Mouse (Mus musculus) heart, embryonic 11.5 days (tissue): Measurements from ENCODE around the gene Arhgef5. TPM values are rescaled to one million over a fixed set of nuclear protein-coding genes. Genes with fewer than 3 reads are reported as not detected.

Experiments
- ATAC-seq: fragments of 200-750 bp; cut with Nextera tagmentation; replicated peaks from 2 replicates; pipeline ENCODE4 v1.8.0; 2017; ENCODE audit warnings: moderate library complexity; ENCODE audit not compliant: insufficient number of reproducible peaks, low FRiP score, low TSS enrichment
- H3K27ac ChIP-seq: fragments of 300-500 bp; sonication (generic); 2 replicates; pipeline ENCODE4 v1.5.1; 2014; ENCODE audit warnings: mild to moderate bottlenecking, low read depth, low read length
- H3K27me3 ChIP-seq: fragments of 300-500 bp; sonication (generic); 2 replicates; pipeline ENCODE4 v1.6.1; 2014; ENCODE audit warnings: mild to moderate bottlenecking, low read length, mixed read lengths; ENCODE audit not compliant: control insufficient read depth, insufficient read depth
- H3K36me3 ChIP-seq: fragments of 300-500 bp; sonication (generic); 2 replicates; pipeline ENCODE4 v1.6.1; 2014; ENCODE audit warnings: mild to moderate bottlenecking, low read length, moderate library complexity, mixed read lengths; ENCODE audit not compliant: control insufficient read depth, insufficient read depth
- H3K4me1 ChIP-seq: fragments of 300-500 bp; sonication (generic); 2 replicates; pipeline ENCODE4 v1.6.1; 2014; ENCODE audit warnings: low read length; ENCODE audit not compliant: control insufficient read depth, insufficient read depth
- H3K4me2 ChIP-seq: fragments of 300-500 bp; sonication (generic); 2 replicates; pipeline ENCODE4 v1.6.1; 2014; ENCODE audit warnings: mild to moderate bottlenecking, moderate library complexity
- H3K4me3 ChIP-seq: fragments of 300-500 bp; sonication (generic); 2 replicates; pipeline ENCODE4 v1.5.1; 2014; ENCODE audit warnings: low read depth, low read length
- H3K9ac ChIP-seq: fragments of 300-500 bp; sonication (generic); 2 replicates; pipeline ENCODE4 v1.6.1; 2014; ENCODE audit warnings: mild to moderate bottlenecking, low read depth, low read length, moderate library complexity
- H3K9me3 ChIP-seq: fragments of 300-500 bp; sonication (generic); replicated peaks from 2 replicates; pipeline ENCODE4 v1.6.1; 2016; ENCODE audit warnings: low read length; ENCODE audit not compliant: control insufficient read depth
- WGBS: fragments of 180-500 bp; shearing (Covaris S2); extraction: QIAGEN DNeasy Blood & Tissue Kit; methylation state at CpG from one replicate; pipeline ENCODE4 v1.1.7; 2014; ENCODE audit not compliant: insufficient replicate concordance; 5-methylcytosine and 5-hydroxymethylcytosine counted together
- polyA plus RNA-seq: library from polyadenylated mRNA; unstranded; fragments of >200 nt; fragmentation: Nextera tagmentation; extraction: Ambion mirVana; gene quantifications from 2 replicates; pipeline ENCODE4 v1.2.1, GENCODE M21; 2014

Arhgef5 gene
- polyA plus RNA-seq, 1 experiment from 2014 or later = 5.1 TPM

DNA sequence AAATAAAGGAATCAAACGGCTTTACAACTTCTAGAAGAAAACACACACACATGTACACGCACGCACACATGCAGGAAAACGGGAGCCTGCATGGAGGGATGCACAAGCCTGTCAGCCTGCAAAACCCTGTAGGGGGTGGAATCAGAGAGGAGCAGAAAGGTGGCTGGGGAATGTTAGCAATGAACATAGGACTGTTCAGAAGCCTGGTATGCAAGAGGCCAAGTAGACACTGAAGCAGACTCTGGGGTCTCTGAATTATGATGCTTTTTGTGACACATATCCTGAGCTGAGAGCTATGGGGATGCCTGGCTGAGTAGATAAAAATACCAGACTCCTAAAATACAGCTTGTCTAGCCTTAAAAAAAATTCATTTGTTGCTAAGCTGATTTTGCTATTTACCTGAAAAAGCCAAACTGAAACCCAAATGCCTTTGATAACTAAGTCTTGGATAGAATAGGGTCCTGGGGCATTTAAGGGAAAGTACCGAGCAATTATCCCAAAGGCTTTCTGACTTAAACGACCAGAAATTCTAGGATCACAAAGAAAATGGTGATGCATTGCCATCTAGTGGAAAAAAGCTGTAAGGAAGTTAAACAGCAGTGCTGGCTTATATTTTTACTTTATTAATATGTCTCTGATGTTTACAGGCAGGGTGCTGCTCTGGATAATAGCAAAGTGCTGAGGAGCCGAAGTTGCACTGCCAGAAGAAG is 31.6 kb downstream of the Arhgef5 start:
- no peak for ATAC-seq
- peaks cover 6% of the 10 kb centered on the region; the same call in 1 of the 2 replicates for H3K4me1 ChIP-seq
- no peak overlapping the region for H3K9ac ChIP-seq
- no peaks in the 10 kb centered on the region for H3K27me3 ChIP-seq
- WGBS = 35% methylated on average over 7 of the region's 7 CpGs
- H3K9me3 ChIP-seq = no peaks in the 10 kb centered on the region
- H3K27ac ChIP-seq = no peak overlapping the region
- H3K4me2 ChIP-seq = no peak overlapping the region
- H3K36me3 ChIP-seq = no peaks in the 10 kb centered on the region
- H3K4me3 ChIP-seq = no peak overlapping the region

DNA sequence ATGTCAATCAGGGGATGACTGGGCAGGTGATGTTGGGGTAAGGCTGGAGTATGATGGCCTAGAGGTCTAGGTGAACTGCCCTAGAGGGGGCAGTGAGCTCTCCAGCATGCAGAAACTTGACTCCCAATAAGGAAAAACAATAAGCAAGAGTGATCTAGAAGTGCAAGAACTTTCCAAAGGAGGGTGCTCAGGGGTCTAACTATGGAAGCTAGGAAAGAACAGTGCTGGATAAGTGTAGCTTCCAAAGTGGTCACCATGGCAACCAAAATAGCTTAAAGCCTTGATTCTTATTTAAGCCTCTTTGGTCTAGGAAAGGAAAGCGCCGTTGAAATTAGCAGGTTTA is 32.1 kb downstream of the Arhgef5 start:
- Histone ChIP-seq H3K4me2 (no peak overlapping the region), H3K36me3 (no peaks in the 10 kb centered on the region), H3K27me3 (no peaks in the 10 kb centered on the region), H3K9me3 (no peaks in the 10 kb centered on the region), H3K27ac (no peak overlapping the region), H3K4me3 (no peak overlapping the region), H3K9ac (no peak overlapping the region), H3K4me1 (peaks cover 6% of the 10 kb centered on the region; the same call in 1 of the 2 replicates)
- no peak for ATAC-seq
- 38% methylated on average over 2 of the region's 2 CpGs for WGBS

DNA sequence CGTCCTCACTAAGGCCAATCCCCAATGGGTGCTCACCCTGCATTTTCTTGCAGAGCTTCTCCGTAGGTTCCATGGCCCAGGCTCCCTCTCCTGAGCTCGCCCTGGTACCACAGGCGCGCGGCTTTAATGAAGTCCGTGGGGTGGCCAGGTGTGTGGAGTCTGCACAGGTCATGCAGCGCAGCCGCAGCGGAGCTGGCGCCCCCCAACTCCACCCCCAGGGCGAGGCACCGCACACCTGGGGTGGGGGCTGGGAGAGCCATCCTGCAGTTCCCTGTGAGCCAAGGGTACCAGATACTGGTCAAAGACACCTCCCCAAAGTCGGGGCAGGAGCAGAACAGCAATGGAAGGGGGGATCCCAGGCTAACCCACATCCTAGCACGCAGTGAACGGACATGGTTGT is 44.1 kb downstream of the Arhgef5 start, which contains the start of gene Nobox:
Nobox (minus strand) TSS at position 101 of the 400 bp plus-strand sequence.
- Histone ChIP-seq H3K27me3 (no peaks in the 10 kb centered on the region), H3K27ac (no peak within 1 kb of the TSS), H3K4me2 (no peak within 1 kb of the TSS), H3K4me3 (no peak within 1 kb of the TSS), H3K9ac (no peak within 1 kb of the TSS), H3K9me3 (no peaks in the 10 kb centered on the region), H3K4me1 (no peaks in the 10 kb centered on the region), H3K36me3 (no peaks in the 10 kb centered on the region)
- 57% methylated on average over 16 of the region's 16 CpGs for WGBS
- ATAC-seq = no peak

DNA sequence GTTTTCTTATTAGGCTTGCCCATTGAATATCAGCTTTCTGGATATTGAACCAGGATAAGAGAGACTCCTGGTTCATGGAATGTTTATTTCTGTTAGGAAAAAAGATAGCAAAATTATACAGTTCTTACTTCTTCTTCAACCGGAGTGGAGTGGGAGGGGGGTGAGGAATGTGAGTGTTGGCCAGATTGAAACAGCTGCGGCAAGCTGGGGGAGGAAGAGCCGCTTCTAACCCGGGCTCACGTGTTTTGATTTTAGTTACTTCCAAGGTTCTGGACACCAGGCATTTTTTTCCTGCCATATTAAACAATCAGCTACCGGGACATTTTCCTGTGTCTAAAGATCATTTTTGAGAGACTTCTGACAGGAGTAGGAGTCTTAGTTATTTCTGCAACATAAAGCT is 44.7 kb downstream of the Arhgef5 start:
- ATAC-seq = no peak
- Histone ChIP-seq H3K4me1 (no peaks in the 10 kb centered on the region), H3K4me2 (no peak overlapping the region), H3K27me3 (no peaks in the 10 kb centered on the region), H3K27ac (no peak overlapping the region), H3K9me3 (no peaks in the 10 kb centered on the region), H3K4me3 (no peak overlapping the region), H3K36me3 (no peaks in the 10 kb centered on the region), H3K9ac (no peak overlapping the region)
- WGBS = 47% methylated on average over 6 of the region's 6 CpGs

DNA sequence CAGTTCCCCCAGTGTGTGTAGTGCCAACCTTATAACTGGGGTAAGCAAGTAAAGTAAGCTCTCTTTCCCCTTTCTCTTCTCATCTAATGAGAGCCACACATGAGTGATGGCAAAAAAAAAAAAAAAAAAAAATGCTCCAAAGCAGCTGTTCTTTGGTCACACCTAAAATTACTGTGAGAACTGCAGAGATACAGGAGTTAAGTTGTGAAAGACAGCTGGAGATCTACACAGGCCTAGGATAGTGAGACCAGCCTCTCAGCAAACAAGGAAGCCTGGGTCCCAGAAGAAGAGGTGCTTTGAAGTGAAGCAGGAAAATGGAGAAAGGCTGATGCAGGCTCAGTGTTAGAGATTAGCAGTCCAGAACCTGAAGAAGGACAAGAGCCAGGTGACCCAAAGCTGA is 47.2 kb downstream of the Arhgef5 start:
- no peak for ATAC-seq
- Histone ChIP-seq H3K9ac (no peak overlapping the region), H3K36me3 (no peaks in the 10 kb centered on the region), H3K4me1 (no peaks in the 10 kb centered on the region), H3K4me2 (no peak overlapping the region), H3K9me3 (no peaks in the 10 kb centered on the region), H3K27ac (no peak overlapping the region), H3K27me3 (no peaks in the 10 kb centered on the region), H3K4me3 (no peak overlapping the region)

DNA sequence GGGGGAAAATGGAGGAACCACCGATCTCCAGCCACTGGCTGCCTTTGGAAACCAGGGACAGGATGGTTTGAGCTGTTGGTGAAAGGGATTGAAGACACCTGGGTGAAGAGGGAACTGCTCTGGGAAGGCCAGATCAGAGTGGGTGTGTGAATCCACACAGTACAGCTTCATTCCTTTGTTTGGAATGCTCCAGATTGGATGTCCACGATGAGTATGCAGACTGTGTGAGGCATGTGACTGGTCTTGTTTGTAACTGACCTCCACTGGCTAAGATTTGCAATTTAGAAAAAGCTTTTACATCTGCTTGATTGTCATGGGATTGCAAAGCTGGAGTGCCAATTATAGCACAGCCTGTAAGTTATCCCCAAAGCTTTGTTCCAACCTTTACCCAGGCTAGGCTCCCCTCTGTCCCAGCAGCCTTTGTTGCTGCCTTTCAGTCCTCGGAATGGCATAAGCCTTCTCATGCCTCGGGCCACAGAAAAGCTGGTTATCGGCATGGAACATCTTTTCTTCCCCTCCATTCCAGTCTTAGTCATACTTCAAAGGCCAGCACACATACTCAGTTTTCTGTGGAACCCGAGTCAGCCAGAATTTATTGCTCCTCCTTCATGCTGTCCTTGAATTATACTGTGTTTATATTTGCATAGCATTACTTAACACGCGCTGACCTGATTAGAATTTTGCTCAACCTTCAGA is 47.7 kb downstream of the Arhgef5 start:
- no peak overlapping the region for H3K4me2 ChIP-seq
- no peak for ATAC-seq
- no peaks in the 10 kb centered on the region for H3K27me3 ChIP-seq
- no peaks in the 10 kb centered on the region for H3K9me3 ChIP-seq
- H3K36me3 ChIP-seq = no peaks in the 10 kb centered on the region
- no peak overlapping the region for H3K9ac ChIP-seq
- no peak overlapping the region for H3K4me3 ChIP-seq
- WGBS = 74% methylated on average over 8 of the region's 8 CpGs
- H3K27ac ChIP-seq = no peak overlapping the region
- H3K4me1 ChIP-seq = no peaks in the 10 kb centered on the region

DNA sequence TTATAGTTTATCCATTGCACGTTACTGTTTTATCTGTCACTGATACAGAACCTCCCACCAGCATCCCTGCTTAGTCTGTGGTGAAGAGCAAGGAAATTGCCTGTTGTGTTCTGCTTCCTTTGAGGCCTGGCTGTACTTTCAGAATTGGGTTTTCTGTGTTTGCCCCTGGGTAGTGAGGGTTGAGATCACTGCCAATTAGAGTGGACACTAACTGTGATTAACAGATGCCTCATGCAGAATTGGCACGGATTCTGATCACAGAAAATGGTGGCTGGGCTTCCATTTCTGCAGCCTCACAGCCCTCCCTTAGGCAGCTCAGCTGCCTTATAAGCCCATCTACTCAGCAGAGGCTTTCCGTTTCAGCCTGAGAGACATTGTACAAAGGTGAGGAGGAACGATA is 68.1 kb downstream of the Arhgef5 start:
- H3K9ac ChIP-seq = no peak overlapping the region
- peaks cover 3% of the 10 kb centered on the region; the same call in 1 of the 2 replicates for H3K4me1 ChIP-seq
- no peak overlapping the region for H3K27ac ChIP-seq
- H3K4me2 ChIP-seq = no peak overlapping the region
- H3K36me3 ChIP-seq = no peaks in the 10 kb centered on the region
- no peaks in the 10 kb centered on the region for H3K27me3 ChIP-seq
- no peak overlapping the region for H3K4me3 ChIP-seq
- ATAC-seq = no peak
- 65% methylated on average over 4 of the region's 4 CpGs for WGBS
- H3K9me3 ChIP-seq = no peaks in the 10 kb centered on the region

DNA sequence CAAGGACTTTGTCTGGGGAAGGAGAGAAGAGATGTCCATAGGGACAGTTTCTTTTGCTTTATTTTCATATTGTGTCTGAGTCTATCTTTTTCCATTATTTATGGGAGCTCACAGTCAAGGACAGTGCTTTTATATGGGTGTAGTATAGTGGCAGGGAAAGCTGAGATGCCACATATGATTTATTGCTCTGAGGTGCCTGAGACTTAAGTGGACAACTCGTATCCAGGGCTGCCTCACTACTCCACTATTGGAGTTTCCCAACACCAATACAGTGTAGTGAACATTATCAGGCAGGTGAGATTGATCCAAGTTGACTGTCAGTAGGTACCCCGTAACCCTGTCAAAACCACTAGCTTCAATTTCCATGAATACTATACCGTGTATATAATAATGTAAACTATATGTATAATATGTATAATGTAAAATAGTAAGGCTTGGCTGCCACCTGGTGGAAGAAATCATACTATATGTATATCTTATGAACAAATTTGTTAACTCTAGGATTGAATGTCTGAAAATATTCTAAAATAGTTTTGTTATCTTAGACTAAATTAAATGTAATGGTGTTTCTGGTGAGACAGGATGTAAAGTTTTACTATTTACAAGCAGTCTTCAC is 70.3 kb downstream of the Arhgef5 start:
- Histone ChIP-seq H3K9me3 (no peaks in the 10 kb centered on the region), H3K4me1 (peaks cover 3% of the 10 kb centered on the region; the same call in 1 of the 2 replicates), H3K27me3 (no peaks in the 10 kb centered on the region), H3K36me3 (no peaks in the 10 kb centered on the region), H3K4me3 (no peak overlapping the region), H3K4me2 (no peak overlapping the region), H3K9ac (no peak overlapping the region), H3K27ac (no peak overlapping the region)
- ATAC-seq = no peak
- WGBS = 78% methylated on average over 3 of the region's 3 CpGs
